Mouse (Mus musculus) liver, embryonic 14.5 days (tissue): ENCODE data around the gene Spin1. TPM values are rescaled to one million over a fixed set of nuclear protein-coding genes. Genes with fewer than 3 reads are reported as not detected.

ENCODE experiments used
- ATAC-seq: fragments of 200-750 bp; cut with Nextera tagmentation; 2 replicates; pipeline ENCODE4 v1.8.0; 2017; ENCODE audit warnings: moderate number of reproducible peaks, mild to moderate bottlenecking, moderate library complexity; ENCODE audit not compliant: insufficient read depth
- DNase-seq, 3 experiments: peaks; one replicate each; pipeline ENCODE4 v3.0.0-alpha.2; 2012 to 2013; ENCODE audit warnings: low read depth in 3 of 3, low spot score in 3 of 3
- H3K27ac ChIP-seq: fragments of 300-500 bp; sonication (generic); 2 replicates; pipeline ENCODE4 v1.5.1; 2014; ENCODE audit warnings: moderate library complexity, mild to moderate bottlenecking, control low read depth, inconsistent platforms
- H3K27me3 ChIP-seq: fragments of 300-500 bp; sonication (generic); 2 replicates; pipeline ENCODE4 v1.6.1; 2014; ENCODE audit warnings: mild to moderate bottlenecking, low read length, moderate library complexity; ENCODE audit not compliant: control insufficient read depth, insufficient read depth
- H3K36me3 ChIP-seq: fragments of 300-500 bp; sonication (generic); replicated peaks from 2 replicates; pipeline ENCODE4 v1.6.1; 2014; ENCODE audit warnings: low read depth; ENCODE audit not compliant: control insufficient read depth, insufficient read depth
- H3K4me1 ChIP-seq, 2 experiments: fragments of 200-500 bp in 1 of 2; fragments of 300-500 bp in 1 of 2; sonication (generic) in 1 of 2; replicated peaks; 2 replicates each; pipeline ENCODE4 v1.6.1; 2012 to 2014; ENCODE audit warnings: antibody characterized with exemption in 1 of 2, inconsistent platforms in 1 of 2, low read length in 1 of 2; ENCODE audit not compliant: control insufficient read depth in 2 of 2, insufficient read depth in 2 of 2
- H3K4me2 ChIP-seq: fragments of 300-500 bp; sonication (generic); 2 replicates; pipeline ENCODE4 v1.6.1; 2014; ENCODE audit warnings: low read depth, mild to moderate bottlenecking, control low read depth, moderate library complexity
- H3K4me3 ChIP-seq, 2 experiments: fragments of 200-500 bp in 1 of 2; fragments of 300-500 bp in 1 of 2; sonication (generic) in 1 of 2; 2 replicates each; pipeline ENCODE4 v1.5.1; 2012 to 2014; ENCODE audit warnings: low read depth in 2 of 2, low read length in 2 of 2, mild to moderate bottlenecking in 2 of 2, control low read depth in 1 of 2, inconsistent platforms in 1 of 2, moderate library complexity in 1 of 2; ENCODE audit not compliant: insufficient read depth in 1 of 2
- H3K9ac ChIP-seq: fragments of 300-500 bp; sonication (generic); replicated peaks from 2 replicates; pipeline ENCODE4 v1.6.1; 2014; ENCODE audit warnings: mild to moderate bottlenecking, control low read depth, moderate library complexity
- H3K9me3 ChIP-seq: fragments of 300-500 bp; sonication (generic); 2 replicates; pipeline ENCODE4 v1.6.1; 2016; ENCODE audit warnings: low read length, mixed read lengths; ENCODE audit not compliant: control insufficient read depth
- CTCF ChIP-seq: IDR thresholded peaks from 2 replicates; pipeline ENCODE4 v1.5.1; 2016; ENCODE audit warnings: antibody characterized with exemption, low read depth, control low read depth
- EP300 ChIP-seq: IDR thresholded peaks from 2 replicates; pipeline ENCODE4 v1.6.1; 2016; ENCODE audit warnings: antibody characterized with exemption, low read depth
- WGBS: fragments of 180-500 bp; shearing (Covaris S2); extraction: QIAGEN DNeasy Blood & Tissue Kit; methylation state at CpG from one replicate; pipeline ENCODE4 v1.1.7; 2014; ENCODE audit not compliant: insufficient replicate concordance; 5-methylcytosine and 5-hydroxymethylcytosine counted together
- polyA plus RNA-seq, 2 experiments: library from polyadenylated mRNA; depleted of rRNA in 1 of 2; stranded (reverse) in 1 of 2; unstranded in 1 of 2; fragments of >200 nt; fragmentation: Nextera tagmentation in 1 of 2; extraction: Ambion mirVana in 1 of 2; gene quantifications; 2 replicates each; pipeline versions ENCODE4 v1.2.1 to v1.2.3; 2012 to 2014

Spin1 gene
- polyA plus RNA-seq, 2 experiments, result 5.2 to 9.3 TPM

- TF ChIP-seq EP300, result no peak
- no peak for TF ChIP-seq CTCF
- H3K4me2 ChIP-seq, result no peak overlapping the region
- DNase-seq (no peak), ATAC-seq (no peak)
- H3K27me3 ChIP-seq, result no peaks in the 10 kb centered on the region
- WGBS, result 52% methylated on average over 3 of the region's 3 CpGs
- H3K36me3 ChIP-seq, result no peaks in the 10 kb centered on the region
- no peaks in the 10 kb centered on the region for H3K9me3 ChIP-seq
- no peak overlapping the region for H3K9ac ChIP-seq
- H3K4me3 ChIP-seq, result no peak overlapping the region
- H3K27ac ChIP-seq, result no peak overlapping the region
- H3K4me1 ChIP-seq, result no peaks in the 10 kb centered on the region
These were observed 84.2 kb downstream of the Spin1 start for GRCm38 (mm10) chr13:51184896-51185295.

GRCm38 (mm10) chr13:51190336-51190735 lies 89.7 kb downstream of the Spin1 start:
- Histone ChIP-seq H3K4me1 (no peaks in the 10 kb centered on the region), H3K27ac (no peak overlapping the region), H3K9me3 (no peaks in the 10 kb centered on the region), H3K36me3 (no peaks in the 10 kb centered on the region), H3K4me2 (no peak overlapping the region), H3K9ac (no peak overlapping the region), H3K4me3 (no peak overlapping the region), H3K27me3 (no peaks in the 10 kb centered on the region)
- DNase-seq (no peak), ATAC-seq (no peak)
- no peak for TF ChIP-seq EP300
- peak; percentile 16; the same call in 1 of the 2 replicates for TF ChIP-seq CTCF
- 38% methylated on average over 3 of the region's 3 CpGs for WGBS

GRCm38 (mm10) chr13:51191416-51192140 lies 90.9 kb downstream of the Spin1 start:
- H3K36me3 ChIP-seq, result no peaks in the 10 kb centered on the region
- no peaks in the 10 kb centered on the region for H3K27me3 ChIP-seq
- no peak overlapping the region for H3K4me3 ChIP-seq
- no peak overlapping the region for H3K9ac ChIP-seq
- no peaks in the 10 kb centered on the region for H3K4me1 ChIP-seq
- WGBS, result 60% methylated on average over 6 of the region's 6 CpGs
- DNase-seq, result no peak
- no peak for ATAC-seq
- H3K9me3 ChIP-seq, result no peaks in the 10 kb centered on the region
- no peak overlapping the region for H3K4me2 ChIP-seq
- no peak overlapping the region for H3K27ac ChIP-seq
- TF ChIP-seq EP300 (no peak), CTCF (no peak)

GRCm38 (mm10) chr13:51193893-51194292 lies 93.2 kb downstream of the Spin1 start:
- Histone ChIP-seq H3K4me3 (no peak overlapping the region), H3K27ac (no peak overlapping the region), H3K9ac (no peak overlapping the region), H3K36me3 (no peaks in the 10 kb centered on the region), H3K4me2 (no peak overlapping the region), H3K9me3 (no peaks in the 10 kb centered on the region), H3K27me3 (no peaks in the 10 kb centered on the region), H3K4me1 (no peaks in the 10 kb centered on the region)
- no peak for ATAC-seq
- no peak for DNase-seq
- WGBS, result 42% methylated on average over 15 of the region's 15 CpGs
- TF ChIP-seq CTCF, result no peak
- no peak for TF ChIP-seq EP300

GRCm38 (mm10) chr13:51197699-51198098 lies 97.0 kb downstream of the Spin1 start:
- no peak for DNase-seq
- Histone ChIP-seq H3K36me3 (no peaks in the 10 kb centered on the region), H3K9me3 (no peaks in the 10 kb centered on the region), H3K4me1 (no peaks in the 10 kb centered on the region), H3K4me2 (no peak overlapping the region), H3K4me3 (no peak overlapping the region), H3K9ac (no peak overlapping the region), H3K27ac (no peak overlapping the region), H3K27me3 (no peaks in the 10 kb centered on the region)
- TF ChIP-seq CTCF, result no peak
- no peak for TF ChIP-seq EP300
- ATAC-seq, result no peak
- WGBS, result 64% methylated on average over 3 of the region's 3 CpGs
